Mouse (Mus musculus): Measurements from ENCODE around the gene Iqca. TPM values are rescaled to one million over a fixed set of nuclear protein-coding genes. Genes with fewer than 3 reads are reported as not detected.

Iqca gene
- polyA plus RNA-seq, 1 experiment, result 0.33 TPM

- Histone ChIP-seq H3K27ac (ENCODE audit: insufficient read depth, low read depth, low read length) (no peak overlapping the region), H3K36me3 (ENCODE audit: control insufficient read depth, insufficient read depth, low read length) (no peaks in the 10 kb centered on the region), H3K4me3 (ENCODE audit: insufficient read depth, low read depth, low read length) (no peak overlapping the region), H3K4me1 (ENCODE audit: control insufficient read depth, insufficient read depth, low read length) (no peaks in the 10 kb centered on the region), H3K27me3 (replicated peaks; ENCODE audit: control insufficient read depth, insufficient read depth, low read length) (no peaks in the 10 kb centered on the region)
- WGBS, result 81% methylated on average over 8 of the region's 8 CpGs
- TF ChIP-seq POLR2A (IDR thresholded peaks at IDR 0.05; ENCODE audit: low read depth, low read length) (no peak), CTCF (conservative IDR thresholded peaks at IDR 0.05; ENCODE audit: insufficient read depth, insufficient read length, low read depth, low read length) (no peak)
- DNase-seq, result no peak
Measured at GRCm38 (mm10) chr1:90174338-90174737, 21.1 kb upstream of the Iqca start.

GRCm38 (mm10) chr1:90164319-90164718, 11.1 kb upstream of the Iqca start:
- H3K27ac ChIP-seq (ENCODE audit: insufficient read depth, low read depth, low read length), result no peak overlapping the region
- no peaks in the 10 kb centered on the region for H3K4me1 ChIP-seq (ENCODE audit: control insufficient read depth, insufficient read depth, low read length)
- TF ChIP-seq POLR2A (IDR thresholded peaks at IDR 0.05; ENCODE audit: low read depth, low read length) (no peak), CTCF (conservative IDR thresholded peaks at IDR 0.05; ENCODE audit: insufficient read depth, insufficient read length, low read depth, low read length) (no peak)
- H3K36me3 ChIP-seq (ENCODE audit: control insufficient read depth, insufficient read depth, low read length), result no peaks in the 10 kb centered on the region
- H3K4me3 ChIP-seq (ENCODE audit: insufficient read depth, low read depth, low read length), result no peak overlapping the region
- WGBS, result 54% methylated on average over 3 of the region's 3 CpGs
- DNase-seq, result no peak
- H3K27me3 ChIP-seq (replicated peaks; ENCODE audit: control insufficient read depth, insufficient read depth, low read length), result no peaks in the 10 kb centered on the region

- 46% methylated on average over 7 of the region's 7 CpGs for WGBS
- Histone ChIP-seq H3K4me3 (ENCODE audit: insufficient read depth, low read depth, low read length) (no peak overlapping the region), H3K36me3 (ENCODE audit: control insufficient read depth, insufficient read depth, low read length) (no peaks in the 10 kb centered on the region), H3K4me1 (ENCODE audit: control insufficient read depth, insufficient read depth, low read length) (no peaks in the 10 kb centered on the region), H3K27ac (ENCODE audit: insufficient read depth, low read depth, low read length) (no peak overlapping the region), H3K27me3 (replicated peaks; ENCODE audit: control insufficient read depth, insufficient read depth, low read length) (no peaks in the 10 kb centered on the region)
- no peak for DNase-seq
- TF ChIP-seq POLR2A (IDR thresholded peaks at IDR 0.05; ENCODE audit: low read depth, low read length) (no peak), CTCF (conservative IDR thresholded peaks at IDR 0.05; ENCODE audit: insufficient read depth, insufficient read length, low read depth, low read length) (no peak)
Measured at GRCm38 (mm10) chr1:90163161-90163560, 10.0 kb upstream of the Iqca start.

GRCm38 (mm10) chr1:90162379-90162857, 9.2 kb upstream of the Iqca start:
- no peaks in the 10 kb centered on the region for H3K4me1 ChIP-seq (ENCODE audit: control insufficient read depth, insufficient read depth, low read length)
- WGBS, result 14% methylated on average over 13 of the region's 13 CpGs
- no peak overlapping the region for H3K4me3 ChIP-seq (ENCODE audit: insufficient read depth, low read depth, low read length)
- no peaks in the 10 kb centered on the region for H3K27me3 ChIP-seq (replicated peaks; ENCODE audit: control insufficient read depth, insufficient read depth, low read length)
- no peak overlapping the region for H3K27ac ChIP-seq (ENCODE audit: insufficient read depth, low read depth, low read length)
- TF ChIP-seq CTCF (conservative IDR thresholded peaks at IDR 0.05; ENCODE audit: insufficient read depth, insufficient read length, low read depth, low read length), result no peak
- H3K36me3 ChIP-seq (ENCODE audit: control insufficient read depth, insufficient read depth, low read length), result no peaks in the 10 kb centered on the region
- peak; percentile 10 for DNase-seq

GRCm38 (mm10) chr1:90161623-90162022, 8.4 kb upstream of the Iqca start:
- Histone ChIP-seq H3K4me1 (ENCODE audit: control insufficient read depth, insufficient read depth, low read length) (no peaks in the 10 kb centered on the region), H3K27ac (ENCODE audit: insufficient read depth, low read depth, low read length) (no peak overlapping the region), H3K36me3 (ENCODE audit: control insufficient read depth, insufficient read depth, low read length) (no peaks in the 10 kb centered on the region), H3K27me3 (replicated peaks; ENCODE audit: control insufficient read depth, insufficient read depth, low read length) (no peaks in the 10 kb centered on the region), H3K4me3 (ENCODE audit: insufficient read depth, low read depth, low read length) (no peak overlapping the region)
- DNase-seq, result peak; percentile 61
- WGBS, result 32% methylated on average over 6 of the region's 6 CpGs
- TF ChIP-seq POLR2A (IDR thresholded peaks at IDR 0.05; ENCODE audit: low read depth, low read length) (no peak), CTCF (conservative IDR thresholded peaks at IDR 0.05; ENCODE audit: insufficient read depth, insufficient read length, low read depth, low read length) (no peak)

GRCm38 (mm10) chr1:90159927-90160326, 6.7 kb upstream of the Iqca start:
- Histone ChIP-seq H3K36me3 (ENCODE audit: control insufficient read depth, insufficient read depth, low read length) (no peaks in the 10 kb centered on the region), H3K27me3 (replicated peaks; ENCODE audit: control insufficient read depth, insufficient read depth, low read length) (no peaks in the 10 kb centered on the region), H3K27ac (ENCODE audit: insufficient read depth, low read depth, low read length) (no peak overlapping the region), H3K4me1 (ENCODE audit: control insufficient read depth, insufficient read depth, low read length) (no peaks in the 10 kb centered on the region), H3K4me3 (ENCODE audit: insufficient read depth, low read depth, low read length) (no peak overlapping the region)
- DNase-seq, result no peak
- TF ChIP-seq CTCF (conservative IDR thresholded peaks at IDR 0.05; ENCODE audit: insufficient read depth, insufficient read length, low read depth, low read length) (no peak; the same call in 1 of the 2 replicates), POLR2A (IDR thresholded peaks at IDR 0.05; ENCODE audit: low read depth, low read length) (no peak)
- WGBS, result 43% methylated on average over 13 of the region's 13 CpGs

- no peaks in the 10 kb centered on the region for H3K27me3 ChIP-seq (replicated peaks; ENCODE audit: control insufficient read depth, insufficient read depth, low read length)
- TF ChIP-seq CTCF (conservative IDR thresholded peaks at IDR 0.05; ENCODE audit: insufficient read depth, insufficient read length, low read depth, low read length), result no peak
- no peaks in the 10 kb centered on the region for H3K36me3 ChIP-seq (ENCODE audit: control insufficient read depth, insufficient read depth, low read length)
- no peak overlapping the region for H3K4me3 ChIP-seq (ENCODE audit: insufficient read depth, low read depth, low read length)
- no peak for DNase-seq
- 0 out of 2 replicates have a peak, but pooled peaks cover 3% of the 10 kb centered on the region for H3K4me1 ChIP-seq (ENCODE audit: control insufficient read depth, insufficient read depth, low read length)
- H3K27ac ChIP-seq (ENCODE audit: insufficient read depth, low read depth, low read length), result no peak overlapping the region
- WGBS, result 57% methylated on average over 7 of the region's 7 CpGs
Measured at GRCm38 (mm10) chr1:90156589-90156988, 3.4 kb upstream of the Iqca start.

- Histone ChIP-seq H3K36me3 (ENCODE audit: control insufficient read depth, insufficient read depth, low read length) (no peaks in the 10 kb centered on the region), H3K4me1 (ENCODE audit: control insufficient read depth, insufficient read depth, low read length) (0 out of 2 replicates have a peak, but pooled peaks cover 3% of the 10 kb centered on the region), H3K4me3 (ENCODE audit: insufficient read depth, low read depth, low read length) (no peak overlapping the region), H3K27ac (ENCODE audit: insufficient read depth, low read depth, low read length) (no peak overlapping the region), H3K27me3 (replicated peaks; ENCODE audit: control insufficient read depth, insufficient read depth, low read length) (no peaks in the 10 kb centered on the region)
- TF ChIP-seq CTCF (conservative IDR thresholded peaks at IDR 0.05; ENCODE audit: insufficient read depth, insufficient read length, low read depth, low read length), result no peak
- no peak for TF ChIP-seq POLR2A (IDR thresholded peaks at IDR 0.05; ENCODE audit: low read depth, low read length)
- no peak for DNase-seq
- 22% methylated on average over 6 of the region's 6 CpGs for WGBS
Measured at GRCm38 (mm10) chr1:90153787-90154186, 586 bp upstream of the Iqca start.

Measured in kidney, adult 2 months (tissue).